Mouse (Mus musculus) stomach, embryonic 15.5 days (tissue): Measurements from ENCODE around the gene Hapln2. TPM values are rescaled to one million over a fixed set of nuclear protein-coding genes. Genes with fewer than 3 reads are reported as not detected.

Experiments
- ATAC-seq: fragments of 200-750 bp; cut with Nextera tagmentation; 2 replicates; pipeline ENCODE4 v1.8.0; 2017; ENCODE audit warnings: low read depth, moderate number of reproducible peaks, moderate TSS enrichment; ENCODE audit not compliant: insufficient read depth, low FRiP score
- H3K27ac ChIP-seq: fragments of 300-500 bp; sonication (generic); 2 replicates; pipeline ENCODE4 v1.5.1; 2015; ENCODE audit warnings: mild to moderate bottlenecking, inconsistent platforms
- H3K27me3 ChIP-seq: fragments of 300-500 bp; sonication (generic); replicated peaks from 2 replicates; pipeline ENCODE4 v1.6.1; 2015; ENCODE audit warnings: inconsistent platforms
- H3K36me3 ChIP-seq: fragments of 300-500 bp; sonication (generic); 2 replicates; pipeline ENCODE4 v1.6.1; 2015; ENCODE audit warnings: inconsistent platforms
- H3K4me1 ChIP-seq: fragments of 300-500 bp; sonication (generic); 2 replicates; pipeline ENCODE4 v1.6.1; 2015; ENCODE audit warnings: inconsistent platforms
- H3K4me2 ChIP-seq: fragments of 300-500 bp; sonication (generic); 2 replicates; pipeline ENCODE4 v1.6.1; 2015; ENCODE audit warnings: mild to moderate bottlenecking, inconsistent platforms
- H3K4me3 ChIP-seq: fragments of 300-500 bp; sonication (generic); replicated peaks from 2 replicates; pipeline ENCODE4 v1.5.1; 2015; ENCODE audit warnings: inconsistent platforms
- H3K9ac ChIP-seq: fragments of 300-500 bp; sonication (generic); 2 replicates; pipeline ENCODE4 v1.6.1; 2015; ENCODE audit warnings: inconsistent platforms
- H3K9me3 ChIP-seq: fragments of 300-500 bp; sonication (generic); 2 replicates; pipeline ENCODE4 v1.6.1; 2016; ENCODE audit warnings: inconsistent platforms
- WGBS: fragments of 180-500 bp; shearing (Covaris S2); methylation state at CpG from one replicate; pipeline ENCODE4 v1.1.7; 2015; 5-methylcytosine and 5-hydroxymethylcytosine counted together
- polyA plus RNA-seq: library from polyadenylated mRNA; unstranded; fragments of >200 nt; fragmentation: Nextera tagmentation; extraction: Ambion mirVana; gene quantifications from 2 replicates; pipeline ENCODE4 v1.2.1, GENCODE M21; 2015

Hapln2 gene
- polyA plus RNA-seq, 1 experiment from 2014 or later: 0.18 TPM

DNA sequence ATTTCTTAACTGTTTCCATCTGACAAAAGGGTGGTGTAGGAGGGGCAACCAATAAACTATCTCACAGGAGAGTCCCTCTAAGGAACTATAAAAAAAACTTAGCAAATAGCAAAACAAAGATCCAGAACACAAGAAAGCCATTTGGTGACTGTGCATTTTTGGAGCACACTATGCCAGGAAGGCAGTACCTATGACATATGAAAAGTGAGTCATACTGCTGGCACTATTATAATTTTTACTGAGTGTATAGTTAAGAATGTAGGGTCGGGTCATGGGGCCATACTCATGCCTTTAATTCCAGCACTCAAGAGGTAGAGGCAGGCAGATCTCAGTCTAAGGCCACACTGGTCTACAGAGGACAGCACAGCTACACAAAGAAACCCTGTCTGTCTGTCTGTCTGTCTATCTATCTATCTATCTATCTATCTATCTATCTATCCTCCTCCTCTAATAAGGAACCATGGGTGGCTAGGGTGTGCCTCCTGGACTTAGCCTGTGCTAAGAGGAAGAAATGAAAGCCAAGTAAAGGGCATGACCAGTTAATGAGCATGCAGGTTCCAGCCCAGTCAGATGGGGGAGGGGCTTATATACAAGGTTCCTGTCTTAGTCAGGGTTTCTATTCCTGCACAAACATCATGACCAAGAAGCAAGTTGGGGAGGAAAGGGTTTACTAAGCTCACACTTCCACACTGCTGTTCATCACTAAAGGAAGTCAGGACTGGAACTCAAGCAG, 8.3 kb upstream of the Hapln2 start:
- Histone ChIP-seq H3K9ac (no peak overlapping the region), H3K4me1 (peaks cover 7% of the 10 kb centered on the region; the same call in 1 of the 2 replicates), H3K36me3 (no peaks in the 10 kb centered on the region), H3K27ac (no peak overlapping the region), H3K4me2 (no peak overlapping the region), H3K27me3 (peaks cover 15% of the 10 kb centered on the region), H3K4me3 (no peak overlapping the region), H3K9me3 (no peaks in the 10 kb centered on the region)
- WGBS: 45% methylated on average over 1 of the region's 1 CpGs
- no peak for ATAC-seq

DNA sequence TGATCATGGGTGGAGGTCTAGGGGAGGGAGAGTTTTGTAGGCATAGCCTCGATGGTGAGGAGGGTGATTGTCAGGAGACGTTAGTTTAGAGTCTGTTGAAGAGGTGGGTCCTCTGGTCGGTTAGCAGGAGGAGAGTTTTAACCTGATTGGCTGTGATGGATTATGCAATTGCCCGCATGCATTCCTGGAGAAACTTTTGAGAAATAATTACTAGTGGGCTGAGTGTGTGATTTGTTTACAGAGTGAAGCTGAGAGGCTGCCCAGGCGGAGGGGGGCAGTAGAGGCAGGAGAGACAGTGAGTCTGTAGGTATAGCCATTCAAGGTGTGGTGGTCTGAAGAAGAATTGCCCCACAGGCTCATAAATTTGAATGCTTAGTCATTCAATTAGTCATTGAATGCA, 6.1 kb upstream of the Hapln2 start:
- peaks cover 23% of the 10 kb centered on the region for H3K27me3 ChIP-seq
- no peak overlapping the region for H3K9ac ChIP-seq
- no peaks in the 10 kb centered on the region for H3K36me3 ChIP-seq
- ATAC-seq: no peak
- H3K4me2 ChIP-seq: no peak overlapping the region
- H3K27ac ChIP-seq: no peak overlapping the region
- 35% methylated on average over 5 of the region's 5 CpGs for WGBS
- peaks cover 8% of the 10 kb centered on the region; the same call in 1 of the 2 replicates for H3K4me1 ChIP-seq
- H3K9me3 ChIP-seq: no peaks in the 10 kb centered on the region
- H3K4me3 ChIP-seq: no peak overlapping the region

DNA sequence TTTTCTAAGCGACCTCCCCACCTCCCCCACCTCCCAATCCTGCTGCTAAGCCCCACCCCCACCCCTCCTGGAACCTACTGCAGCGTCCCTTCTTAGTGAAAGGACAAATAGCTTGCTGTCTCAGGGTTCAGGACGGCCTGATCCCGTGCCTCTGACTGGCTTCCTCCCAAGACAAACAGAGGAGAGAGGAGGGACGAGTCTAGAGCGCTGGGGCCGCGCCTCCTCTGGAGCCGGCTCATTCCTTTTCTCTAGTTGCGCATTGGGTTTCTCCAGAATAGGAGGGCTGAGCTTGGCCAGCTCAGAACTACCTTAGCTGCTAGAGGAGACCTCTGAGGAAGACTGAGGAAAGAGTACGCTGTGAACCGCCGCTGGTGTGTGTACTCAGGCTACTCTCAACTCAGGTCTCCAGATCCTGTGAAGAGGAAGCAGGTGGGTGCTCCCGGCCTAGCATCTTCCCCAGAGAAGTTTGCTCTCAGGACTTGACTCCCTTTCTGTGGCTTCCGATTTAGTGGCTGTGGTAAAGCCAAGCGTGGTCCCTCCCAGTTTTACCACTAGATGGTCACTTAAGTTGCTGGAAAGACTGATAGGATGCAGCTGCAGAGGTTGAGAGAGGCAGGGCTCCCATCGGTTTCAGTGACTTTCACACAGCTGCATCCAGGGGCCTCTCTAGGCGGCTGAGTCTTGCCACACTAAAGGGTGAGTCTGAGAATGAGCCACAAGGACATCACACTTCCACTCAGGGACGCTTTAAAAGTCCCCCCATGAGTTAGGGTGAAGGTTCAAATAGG, 3.4 kb upstream of the Hapln2 start:
- 0 out of 2 replicates have a peak, but pooled peaks have one; percentile 22 for ATAC-seq
- Histone ChIP-seq H3K9ac (no peak overlapping the region), H3K4me2 (peak overlapping the region; percentile 25; the same call in 1 of the 2 replicates), H3K4me1 (peaks cover 8% of the 10 kb centered on the region; the same call in 1 of the 2 replicates), H3K4me3 (no peak overlapping the region), H3K27ac (no peak overlapping the region), H3K36me3 (no peaks in the 10 kb centered on the region), H3K27me3 (peaks cover 29% of the 10 kb centered on the region), H3K9me3 (no peaks in the 10 kb centered on the region)
- 16% methylated on average over 19 of the region's 19 CpGs for WGBS

- Histone ChIP-seq H3K4me1 (peaks cover 24% of the 10 kb centered on the region), H3K27ac (no peak overlapping the region), H3K9me3 (no peaks in the 10 kb centered on the region), H3K4me3 (no peak overlapping the region), H3K9ac (no peak overlapping the region), H3K27me3 (peaks cover 57% of the 10 kb centered on the region), H3K36me3 (no peaks in the 10 kb centered on the region), H3K4me2 (no peak overlapping the region)
- WGBS: 60% methylated on average over 7 of the region's 7 CpGs
- no peak for ATAC-seq
Observed at GRCm38 (mm10) chr3:88026823-88027222, 560 bp downstream of the Hapln2 start.

DNA sequence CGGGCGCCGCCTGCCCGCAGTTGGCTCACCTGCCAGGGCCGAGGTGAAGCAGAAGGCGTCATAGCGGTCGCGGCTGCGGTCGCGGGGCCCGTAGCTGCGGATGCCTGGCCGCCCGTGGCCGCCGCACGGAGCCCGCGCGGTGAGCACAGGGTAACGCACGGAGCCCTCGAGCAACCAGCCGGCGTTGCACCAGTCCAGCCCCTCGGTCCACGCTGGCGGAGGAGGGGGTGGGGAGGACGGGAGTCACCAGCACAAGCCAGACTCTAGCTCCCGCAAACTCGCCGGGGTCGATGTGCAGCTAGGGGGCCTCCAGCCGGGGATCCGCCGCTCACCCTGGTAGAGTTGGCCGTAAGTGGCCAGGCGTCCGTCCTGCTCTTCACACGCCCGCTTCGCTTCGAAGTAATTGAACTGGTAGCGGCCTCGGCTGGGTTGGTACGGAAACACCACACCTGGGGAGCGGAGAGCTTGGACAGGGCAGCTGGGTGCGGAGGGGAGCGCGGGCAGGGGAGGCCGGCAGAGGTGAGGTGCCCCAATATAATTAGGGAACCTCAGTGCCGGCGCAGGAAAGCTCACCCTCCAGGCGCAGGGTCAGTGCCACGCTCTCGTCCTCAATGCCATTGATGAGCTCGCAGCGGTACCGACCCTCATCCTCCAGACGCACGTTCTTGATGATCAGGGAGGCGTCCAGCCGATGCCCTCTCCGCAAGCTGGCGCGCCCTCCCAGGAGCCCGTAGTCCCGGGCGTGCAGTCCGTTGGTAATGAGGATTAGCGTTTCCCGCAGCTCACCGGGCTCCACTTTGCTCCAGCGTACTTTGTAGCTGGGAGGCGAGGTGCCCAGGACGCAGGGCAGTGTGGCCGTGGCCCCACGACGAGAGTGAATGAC, 4.0 kb downstream of the Hapln2 start:
- Histone ChIP-seq H3K9ac (peak overlapping the region; percentile 32; the same call in 1 of the 2 replicates), H3K4me1 (peaks cover 16% of the 10 kb centered on the region), H3K4me3 (peak overlapping the region; percentile 54), H3K27ac (no peak overlapping the region), H3K27me3 (peaks cover 59% of the 10 kb centered on the region), H3K9me3 (no peaks in the 10 kb centered on the region), H3K36me3 (no peaks in the 10 kb centered on the region), H3K4me2 (peak overlapping the region; percentile 100)
- peak; percentile 75 for ATAC-seq
- WGBS: under 1% methylated on average over 71 of the region's 81 CpGs

DNA sequence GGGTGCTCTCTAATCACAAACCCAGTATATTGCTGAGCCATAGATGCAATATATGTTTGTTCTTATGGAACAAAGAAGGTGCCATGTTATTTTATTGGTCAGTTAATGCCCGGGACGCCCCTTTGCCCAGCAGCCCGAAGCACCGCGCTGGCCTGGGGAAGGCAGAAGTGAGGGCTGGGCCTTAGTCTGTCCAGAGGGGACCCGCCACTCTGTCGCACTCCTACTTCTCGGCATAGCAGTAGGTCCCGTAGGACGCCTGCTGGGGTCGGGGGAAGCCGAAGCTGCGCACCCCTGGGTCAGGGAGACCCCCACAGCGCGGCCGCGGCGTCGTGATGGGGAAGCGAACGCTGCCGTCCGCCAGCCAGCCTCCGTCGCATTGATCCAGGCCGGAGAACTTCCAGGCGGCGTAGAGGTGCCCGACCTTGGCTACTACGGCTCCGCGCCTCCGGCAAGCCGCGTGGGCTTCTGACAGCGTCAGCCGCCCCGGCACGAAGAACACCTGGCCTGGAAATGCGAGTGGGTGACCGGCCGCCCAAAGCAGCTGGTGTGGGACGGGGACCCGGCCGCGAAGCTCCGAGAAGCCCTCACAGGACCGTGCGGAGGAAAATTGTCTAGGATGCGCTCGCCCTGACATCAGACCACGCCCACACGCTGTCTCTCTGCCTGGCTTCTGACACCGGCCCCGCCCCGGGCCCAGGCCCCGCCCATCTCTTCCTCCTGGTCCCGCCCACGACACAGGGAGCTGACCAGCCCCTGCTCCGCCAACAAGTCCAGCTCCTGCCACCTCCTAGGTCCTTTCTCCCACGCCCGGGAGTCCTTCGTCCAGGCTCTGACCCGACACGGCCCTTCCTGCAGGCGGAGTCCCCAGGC, 4.8 kb downstream of the Hapln2 start:
- 2% methylated on average over 62 of the region's 66 CpGs for WGBS
- peaks cover 63% of the 10 kb centered on the region for H3K27me3 ChIP-seq

DNA sequence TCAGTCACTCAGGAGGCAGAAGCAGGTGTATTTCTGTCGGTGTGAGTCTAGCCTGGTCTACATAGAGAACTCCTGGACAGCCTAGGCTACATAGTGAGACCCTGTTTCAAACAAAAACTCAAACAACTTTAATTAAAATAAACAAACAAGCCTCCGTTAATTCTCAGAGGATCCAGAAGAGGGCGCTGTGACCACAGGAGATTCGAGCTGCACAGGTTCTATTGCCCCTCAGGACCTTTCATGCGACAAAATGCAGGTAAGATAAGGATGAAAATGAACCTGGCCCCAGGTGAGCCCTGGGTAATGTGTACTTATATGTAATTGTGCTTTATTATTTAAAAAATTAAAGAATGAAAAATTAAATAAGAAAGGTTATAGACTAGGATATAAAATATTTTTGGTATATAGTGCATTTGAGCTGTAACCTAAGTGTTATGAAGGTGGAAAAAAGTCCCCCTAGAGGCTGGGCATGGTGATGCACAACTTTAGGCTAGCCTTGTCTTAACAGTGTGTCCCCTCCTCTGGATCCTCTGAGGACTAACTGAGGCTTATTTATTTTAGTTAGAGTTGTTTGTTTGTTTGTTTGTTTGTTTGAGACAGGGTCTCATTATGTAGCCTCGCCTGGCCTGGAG, 16.6 kb downstream of the Hapln2 start:
- Histone ChIP-seq H3K9ac (no peak overlapping the region), H3K27me3 (0 out of 2 replicates have a peak, but pooled peaks cover 8% of the 10 kb centered on the region), H3K36me3 (no peaks in the 10 kb centered on the region), H3K4me2 (no peak overlapping the region), H3K9me3 (no peaks in the 10 kb centered on the region), H3K27ac (no peak overlapping the region), H3K4me3 (no peak overlapping the region), H3K4me1 (no peaks in the 10 kb centered on the region)
- ATAC-seq: no peak
- WGBS: 6% methylated on average over 6 of the region's 6 CpGs

More for the DNA sequence above, 4.8 kb downstream of the Hapln2 start:
- Histone ChIP-seq H3K4me2 (peak overlapping the region; percentile 100), H3K9ac (peak overlapping the region; percentile 32; the same call in 1 of the 2 replicates), H3K27ac (no peak overlapping the region), H3K4me3 (peak overlapping the region; percentile 54), H3K36me3 (no peaks in the 10 kb centered on the region), H3K9me3 (no peaks in the 10 kb centered on the region), H3K4me1 (peaks cover 16% of the 10 kb centered on the region)
- ATAC-seq: peak; percentile 90

DNA sequence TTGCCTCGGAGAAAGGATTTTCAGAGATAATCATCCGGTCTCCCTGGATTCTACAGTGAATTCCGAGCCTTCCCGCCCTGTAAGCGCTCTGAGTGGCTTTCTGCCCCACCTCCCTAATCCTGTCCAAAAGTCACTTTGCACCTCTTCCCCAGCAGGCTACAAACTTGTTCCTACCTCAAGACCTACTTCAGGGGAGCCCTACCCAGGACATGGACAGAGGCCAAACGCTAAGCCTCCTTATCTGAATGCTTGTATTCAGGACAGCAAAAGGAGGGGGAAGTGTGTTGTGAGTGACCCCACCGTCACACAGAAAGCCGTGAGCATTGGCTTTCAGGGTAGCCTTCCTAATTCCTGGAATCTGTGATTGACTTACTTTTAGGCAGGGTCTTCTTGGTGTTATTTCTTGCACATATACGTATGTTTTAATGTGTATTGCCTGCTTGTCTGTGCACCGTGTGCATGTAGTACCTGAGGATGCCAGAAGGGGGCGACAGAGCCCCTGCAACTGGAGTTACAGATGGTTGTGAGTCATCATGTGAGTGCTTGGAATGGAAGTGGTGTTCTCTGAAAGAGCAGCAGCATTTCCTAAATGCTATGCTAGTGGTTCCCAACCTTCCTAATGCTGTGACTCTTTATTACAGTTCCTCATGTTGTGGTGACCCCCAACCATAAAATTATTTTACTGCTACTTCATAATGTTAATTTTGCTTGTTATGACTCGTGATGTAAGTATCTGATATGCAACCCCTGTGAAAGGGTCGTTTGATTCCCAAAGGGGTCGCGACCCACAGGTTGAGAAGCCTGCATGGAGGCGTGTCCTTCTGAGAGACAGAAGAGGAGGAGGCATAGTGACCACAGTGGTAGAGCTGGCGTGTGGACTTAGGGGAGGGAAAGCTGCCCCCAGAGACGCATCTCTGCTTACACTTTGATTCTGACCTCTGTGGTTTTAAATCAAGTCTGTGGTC, 21.3 kb downstream of the Hapln2 start:
- H3K27me3 ChIP-seq: peaks cover 37% of the 10 kb centered on the region
- no peak overlapping the region for H3K9ac ChIP-seq
- H3K9me3 ChIP-seq: no peaks in the 10 kb centered on the region
- H3K4me2 ChIP-seq: no peak overlapping the region
- H3K4me3 ChIP-seq: no peak overlapping the region
- no peaks in the 10 kb centered on the region for H3K36me3 ChIP-seq
- no peaks in the 10 kb centered on the region for H3K4me1 ChIP-seq
- 66% methylated on average over 18 of the region's 18 CpGs for WGBS
- no peak for ATAC-seq
- H3K27ac ChIP-seq: no peak overlapping the region

DNA sequence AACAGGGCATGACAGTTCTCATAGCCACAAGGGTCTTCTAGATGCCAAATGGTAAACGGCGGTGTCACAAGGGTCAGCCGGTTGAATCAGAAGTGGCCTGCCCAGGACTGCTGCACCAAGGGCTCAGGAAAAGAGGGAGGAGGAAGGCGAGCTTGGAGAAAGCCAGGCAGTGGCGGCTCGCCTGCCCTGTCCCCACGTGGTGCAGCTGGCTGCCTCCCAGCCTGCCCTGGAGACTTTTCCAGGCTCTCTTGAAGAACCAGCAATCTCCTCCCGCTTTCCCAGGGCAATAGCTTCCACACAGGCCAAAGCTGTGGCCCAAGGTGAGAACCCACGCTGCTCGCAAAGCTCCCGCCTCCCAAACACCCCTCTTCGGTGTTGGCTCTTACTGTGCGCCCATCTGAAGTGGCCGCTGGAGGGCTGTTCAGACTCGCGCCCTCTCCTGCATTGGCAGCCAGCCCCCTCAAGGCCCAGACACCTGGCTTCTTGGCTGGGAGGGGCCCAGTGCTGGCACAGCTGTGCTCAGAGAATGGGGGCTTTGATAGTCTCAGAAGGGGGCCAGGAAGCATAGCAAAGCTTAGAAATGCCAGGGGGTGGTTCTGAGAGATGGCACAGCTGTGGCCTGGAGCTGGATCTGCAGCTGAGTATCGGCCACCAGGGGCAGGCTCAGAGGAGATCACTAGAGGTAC, 24.9 kb downstream of the Hapln2 start:
- Histone ChIP-seq H3K27ac (no peak overlapping the region), H3K4me1 (peaks cover 9% of the 10 kb centered on the region; the same call in 1 of the 2 replicates), H3K4me2 (no peak overlapping the region), H3K9ac (no peak overlapping the region; the same call in 1 of the 2 replicates), H3K27me3 (peaks cover 68% of the 10 kb centered on the region), H3K9me3 (no peaks in the 10 kb centered on the region), H3K36me3 (no peaks in the 10 kb centered on the region), H3K4me3 (no peak overlapping the region)
- ATAC-seq: no peak
- WGBS: 5% methylated on average over 17 of the region's 17 CpGs
